Mouse (Mus musculus): ENCODE results near the gene Fthl17f. TPM values are rescaled to one million over a fixed set of nuclear protein-coding genes. Genes with fewer than 3 reads are reported as not detected.

Gene Fthl17f
- polyA plus RNA-seq (2012; ENCODE audit: low replicate concordance): not detected in 2 replicates

DNA sequence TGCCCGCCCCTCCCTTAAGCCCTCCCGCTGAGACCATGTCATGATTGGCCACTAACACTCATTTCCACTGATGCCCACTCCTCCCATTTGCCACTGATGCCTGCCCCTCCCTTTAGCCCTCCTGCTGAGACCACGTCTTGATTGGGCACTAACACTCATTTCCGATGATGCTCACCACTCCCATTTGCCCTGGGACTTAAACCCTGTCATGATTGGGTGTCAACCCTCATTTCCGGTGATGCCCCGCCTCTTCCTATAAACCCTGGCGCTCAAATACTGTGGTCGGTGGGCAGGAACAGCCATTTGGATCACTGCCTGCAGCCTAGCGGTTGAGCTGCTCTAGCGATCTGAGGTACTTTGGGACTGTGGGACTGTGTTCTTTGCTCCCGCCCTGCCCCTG lies at the start of gene Fthl17f:
TSS of gene Fthl17f (plus strand) at position 301 of the 400 bp plus-strand sequence.

DNA sequence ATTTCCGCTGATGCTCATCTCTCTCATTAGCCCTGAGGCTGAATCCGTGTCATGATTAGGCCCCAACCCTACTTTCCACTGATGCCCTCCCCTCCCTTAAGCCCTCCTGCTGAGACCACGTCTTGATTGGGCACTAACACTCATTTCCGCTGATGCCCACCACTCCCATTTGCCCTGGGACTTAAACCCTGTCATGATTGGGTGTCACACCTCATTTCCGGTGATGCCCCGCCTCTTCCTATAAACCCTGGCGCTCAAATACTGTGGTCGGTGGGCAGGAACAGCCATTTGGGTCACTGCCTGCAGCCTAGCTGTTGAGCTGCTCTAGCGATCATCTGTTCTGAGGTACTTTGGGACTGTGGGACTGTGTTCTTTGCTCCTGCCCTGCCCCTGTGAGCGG lies 29.6 kb upstream of the Fthl17f start, which contains the start of gene Fthl17e:
TSS of gene Fthl17e (plus strand) at position 301 of the 400 bp plus-strand sequence.

DNA sequence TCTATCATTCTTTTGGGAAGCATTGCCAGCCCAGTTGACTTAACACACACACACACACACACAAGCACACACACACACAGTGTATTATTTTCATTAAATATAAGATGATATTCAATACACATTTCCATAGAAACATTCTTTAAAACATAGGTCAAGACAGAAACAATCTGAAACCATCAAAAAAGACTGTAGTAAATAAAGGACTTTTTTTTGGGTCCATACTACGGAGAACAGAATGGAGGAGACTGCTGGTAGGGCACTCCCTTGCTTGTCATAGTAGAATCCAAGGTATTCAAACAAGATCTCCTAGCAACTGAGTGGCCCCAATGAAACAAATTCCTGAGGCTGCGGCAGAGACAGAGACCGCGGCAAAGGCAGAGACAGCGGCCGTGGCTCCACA lies 41.4 kb downstream of the Fthl17f start, which contains the start of gene 4930402K13Rik:
TSS of gene 4930402K13Rik (plus strand) at position 301 of the 400 bp plus-strand sequence.

Other genes starting within 250 kb of the Fthl17f start
- not detected in 2 replicates for gene Gm6592, start 219.0 kb upstream of the Fthl17f start, polyA plus RNA-seq (2012; ENCODE audit: low replicate concordance)
- gene Gm5751, start 188.8 kb upstream of the Fthl17f start, polyA plus RNA-seq (2012; ENCODE audit: low replicate concordance): not detected in 2 replicates
- gene B630019K06Rik, start 170.6 kb upstream of the Fthl17f start, polyA plus RNA-seq (2012; ENCODE audit: low replicate concordance): 3.0 and 6.9 TPM in 2 replicates
- not detected in 2 replicates for gene Fthl17b, start 100.0 kb upstream of the Fthl17f start, polyA plus RNA-seq (2012; ENCODE audit: low replicate concordance)
- not detected in 2 replicates for gene Fthl17c, start 86.5 kb upstream of the Fthl17f start, polyA plus RNA-seq (2012; ENCODE audit: low replicate concordance)
- gene Fthl17d, start 76.3 kb upstream of the Fthl17f start, polyA plus RNA-seq (2012; ENCODE audit: low replicate concordance): not detected in 2 replicates
- not detected in 2 replicates for gene Fthl17e, start 29.5 kb upstream of the Fthl17f start, polyA plus RNA-seq (2012; ENCODE audit: low replicate concordance)
- gene 4930402K13Rik, start 41.5 kb downstream of the Fthl17f start, polyA plus RNA-seq (2012; ENCODE audit: low replicate concordance): not detected in 2 replicates
- gene Lancl3, start 136.9 kb downstream of the Fthl17f start, polyA plus RNA-seq (2012; ENCODE audit: low replicate concordance): 0.39 and 1.5 TPM in 2 replicates
- not detected in 2 replicates for gene Gm14862, start 193.9 kb downstream of the Fthl17f start, polyA plus RNA-seq (2012; ENCODE audit: low replicate concordance)
- gene Xk, start 209.7 kb downstream of the Fthl17f start, polyA plus RNA-seq (2012; ENCODE audit: low replicate concordance): 1.8 and 4.7 TPM in 2 replicates
- gene H2al1m, start 220.7 kb downstream of the Fthl17f start, polyA plus RNA-seq (2012; ENCODE audit: low replicate concordance): not detected in 2 replicates

Measured in hematopoietic multipotent progenitor cell, adult 10-12 weeks (in vitro differentiated cells).